Mouse (Mus musculus) hindbrain, embryonic 16.5 days (tissue): ENCODE data around the gene Gsto2. TPM values are rescaled to one million over a fixed set of nuclear protein-coding genes. Genes with fewer than 3 reads are reported as not detected.

Source experiments
- ATAC-seq: fragments of 200-750 bp; cut with Nextera tagmentation; 2 replicates; pipeline ENCODE4 v1.8.0; 2017; ENCODE audit warnings: moderate TSS enrichment, moderate library complexity
- H3K27ac ChIP-seq: fragments of 300-500 bp; sonication (generic); 2 replicates; pipeline ENCODE4 v1.5.1; 2014; ENCODE audit warnings: low read depth, mild to moderate bottlenecking, control low read depth, low read length, moderate library complexity
- H3K27me3 ChIP-seq: fragments of 300-500 bp; sonication (generic); replicated peaks from 2 replicates; pipeline ENCODE4 v1.6.1; 2014; ENCODE audit warnings: low read length; ENCODE audit not compliant: control insufficient read depth, insufficient read depth
- H3K36me3 ChIP-seq: fragments of 300-500 bp; sonication (generic); 2 replicates; pipeline ENCODE4 v1.6.1; 2014; ENCODE audit warnings: mild to moderate bottlenecking, low read length, moderate library complexity, mixed read lengths; ENCODE audit not compliant: control insufficient read depth, insufficient read depth
- H3K4me1 ChIP-seq: fragments of 300-500 bp; sonication (generic); 2 replicates; pipeline ENCODE4 v1.6.1; 2014; ENCODE audit warnings: low read depth, low read length; ENCODE audit not compliant: control insufficient read depth, insufficient read depth
- H3K4me2 ChIP-seq: fragments of 300-500 bp; sonication (generic); 2 replicates; pipeline ENCODE4 v1.6.1; 2014; ENCODE audit warnings: mild to moderate bottlenecking, low read length, control low read depth, moderate library complexity
- H3K4me3 ChIP-seq: fragments of 300-500 bp; sonication (generic); 2 replicates; pipeline ENCODE4 v1.5.1; 2014; ENCODE audit warnings: mild to moderate bottlenecking, low read length, control low read depth, moderate library complexity
- H3K9ac ChIP-seq: fragments of 300-500 bp; sonication (generic); 2 replicates; pipeline ENCODE4 v1.6.1; 2014; ENCODE audit warnings: low read depth, mild to moderate bottlenecking, control low read depth, low read length, moderate library complexity
- H3K9me3 ChIP-seq: fragments of 300-500 bp; sonication (generic); 2 replicates; pipeline ENCODE4 v1.6.1; 2014; ENCODE audit warnings: mild to moderate bottlenecking, low read length, moderate library complexity; ENCODE audit not compliant: control insufficient read depth
- WGBS: fragments of 180-500 bp; shearing (Covaris S2); extraction: QIAGEN DNeasy Blood & Tissue Kit; methylation state at CpG from one replicate; pipeline ENCODE4 v1.1.7; 2014; 5-methylcytosine and 5-hydroxymethylcytosine counted together
- microRNA-seq: library from miRNA; unstranded; fragments of <30 nt; microRNA quantifications from one replicate; pipeline ENCODE4, GENCODE M21; 2017
- polyA plus RNA-seq: library from polyadenylated mRNA; unstranded; fragments of >200 nt; fragmentation: Nextera tagmentation; extraction: Ambion mirVana; gene quantifications from 2 replicates; pipeline ENCODE4 v1.2.1, GENCODE M21; 2015

Gsto2 gene
- polyA plus RNA-seq, 1 experiment from 2014 or later = 1.2 TPM

- no peaks in the 10 kb centered on the region for H3K27me3 ChIP-seq
- WGBS = 70% methylated on average over 7 of the region's 7 CpGs
- H3K4me3 ChIP-seq = no peak overlapping the region
- no peaks in the 10 kb centered on the region for H3K9me3 ChIP-seq
- no peak for ATAC-seq
- H3K4me1 ChIP-seq = no peaks in the 10 kb centered on the region
- no peak overlapping the region for H3K27ac ChIP-seq
- H3K36me3 ChIP-seq = no peaks in the 10 kb centered on the region
- H3K9ac ChIP-seq = no peak overlapping the region
- no peak overlapping the region for H3K4me2 ChIP-seq
These were observed 60.5 kb downstream of the Gsto2 start for GRCm38 (mm10) chr19:47925819-47926218.

GRCm38 (mm10) chr19:47927032-47927431, 61.7 kb downstream of the Gsto2 start:
- Histone ChIP-seq H3K27me3 (no peaks in the 10 kb centered on the region), H3K36me3 (no peaks in the 10 kb centered on the region), H3K4me3 (no peak overlapping the region), H3K4me1 (no peaks in the 10 kb centered on the region), H3K4me2 (no peak overlapping the region), H3K9me3 (no peaks in the 10 kb centered on the region), H3K27ac (no peak overlapping the region), H3K9ac (no peak overlapping the region)
- 92% methylated on average over 2 of the region's 2 CpGs for WGBS
- no peak for ATAC-seq

- Histone ChIP-seq H3K27ac (no peak overlapping the region), H3K36me3 (no peaks in the 10 kb centered on the region), H3K27me3 (no peaks in the 10 kb centered on the region), H3K4me3 (no peak overlapping the region), H3K4me2 (no peak overlapping the region), H3K4me1 (no peaks in the 10 kb centered on the region), H3K9ac (no peak overlapping the region), H3K9me3 (no peaks in the 10 kb centered on the region)
- peak; percentile 6; the same call in 1 of the 2 replicates for ATAC-seq
- 77% methylated on average over 4 of the region's 4 CpGs for WGBS
These were observed 63.7 kb downstream of the Gsto2 start for GRCm38 (mm10) chr19:47929043-47929442.

DNA sequence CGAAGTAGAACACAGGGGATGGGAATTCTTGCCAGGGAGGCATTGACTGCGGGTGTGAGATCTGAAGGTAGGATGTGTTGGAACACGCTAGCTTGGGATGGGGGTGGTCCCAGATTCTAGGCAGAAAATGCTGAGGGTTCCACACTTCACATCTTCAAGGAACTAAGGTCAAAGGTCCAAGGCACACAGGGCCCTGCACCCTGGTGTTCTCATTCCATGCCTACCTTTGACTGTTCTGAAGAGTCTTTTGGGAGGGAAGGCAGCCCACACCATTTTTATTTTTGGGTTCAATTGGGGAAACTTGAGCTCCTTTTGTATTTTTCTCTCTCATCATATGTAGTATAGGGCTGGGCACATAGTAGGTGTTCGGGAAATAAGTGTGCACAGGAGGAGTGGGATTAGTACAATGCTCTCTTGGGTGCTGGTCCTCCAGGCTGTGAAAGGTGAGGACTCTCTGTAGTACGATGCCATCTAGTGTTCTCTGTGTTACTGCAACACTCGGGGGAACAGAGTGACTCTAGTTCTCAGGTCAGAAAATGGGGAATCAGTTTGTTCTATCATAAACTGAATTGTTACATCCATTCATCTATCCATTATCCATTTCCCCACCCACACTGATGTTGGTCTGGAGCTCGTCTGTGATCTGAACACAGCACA, 66.8 kb downstream of the Gsto2 start:
- no peaks in the 10 kb centered on the region for H3K4me1 ChIP-seq
- WGBS = 40% methylated on average over 7 of the region's 7 CpGs
- H3K27me3 ChIP-seq = no peaks in the 10 kb centered on the region
- ATAC-seq = peak; percentile 62
- H3K36me3 ChIP-seq = no peaks in the 10 kb centered on the region
- H3K4me3 ChIP-seq = no peak overlapping the region
- H3K9ac ChIP-seq = no peak overlapping the region
- H3K27ac ChIP-seq = no peak overlapping the region
- no peaks in the 10 kb centered on the region for H3K9me3 ChIP-seq
- H3K4me2 ChIP-seq = no peak overlapping the region

- H3K9me3 ChIP-seq = no peaks in the 10 kb centered on the region
- no peak overlapping the region for H3K4me3 ChIP-seq
- no peak overlapping the region for H3K4me2 ChIP-seq
- no peak for ATAC-seq
- H3K36me3 ChIP-seq = no peaks in the 10 kb centered on the region
- H3K4me1 ChIP-seq = peaks cover 5% of the 10 kb centered on the region; the same call in 1 of the 2 replicates
- no peak overlapping the region for H3K27ac ChIP-seq
- no peaks in the 10 kb centered on the region for H3K27me3 ChIP-seq
- no peak overlapping the region for H3K9ac ChIP-seq
- 91% methylated on average over 8 of the region's 8 CpGs for WGBS
These were observed 68.8 kb downstream of the Gsto2 start for GRCm38 (mm10) chr19:47934146-47934545.

DNA sequence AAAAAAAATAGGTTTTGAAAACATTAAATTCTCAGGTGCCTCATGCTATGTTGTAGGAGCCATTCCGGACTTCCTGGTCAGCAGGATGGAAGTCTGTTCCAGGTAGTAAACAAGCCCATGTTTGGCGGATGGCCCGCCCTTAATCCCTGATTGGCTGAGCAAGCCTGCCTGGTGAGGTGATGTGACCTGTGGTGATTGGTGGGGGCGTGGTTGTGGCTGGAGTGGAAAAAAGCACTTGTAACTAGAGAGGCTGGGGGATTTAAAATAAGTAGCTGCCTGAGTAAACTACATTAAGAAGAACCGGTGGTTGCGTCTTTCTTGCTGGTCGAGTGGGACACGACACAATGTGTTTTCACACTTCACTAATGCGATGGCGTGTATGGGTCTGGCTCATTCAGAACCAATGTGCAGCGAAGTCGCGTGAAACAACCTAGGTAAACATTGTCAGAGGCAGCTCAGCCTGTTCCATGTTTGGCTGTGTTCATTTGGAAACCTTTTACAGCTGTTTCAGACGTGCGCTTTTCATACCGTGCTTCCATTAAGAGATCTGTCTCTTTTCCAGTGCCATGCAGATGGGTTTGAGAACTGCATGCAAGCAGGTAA, 69.4 kb downstream of the Gsto2 start:
- H3K36me3 ChIP-seq = no peaks in the 10 kb centered on the region
- H3K4me3 ChIP-seq = no peak overlapping the region
- peaks cover 5% of the 10 kb centered on the region; the same call in 1 of the 2 replicates for H3K4me1 ChIP-seq
- no peak overlapping the region for H3K27ac ChIP-seq
- no peaks in the 10 kb centered on the region for H3K9me3 ChIP-seq
- 76% methylated on average over 16 of the region's 16 CpGs for WGBS
- no peak overlapping the region for H3K4me2 ChIP-seq
- H3K27me3 ChIP-seq = no peaks in the 10 kb centered on the region
- no peak overlapping the region for H3K9ac ChIP-seq
- ATAC-seq = no peak

DNA sequence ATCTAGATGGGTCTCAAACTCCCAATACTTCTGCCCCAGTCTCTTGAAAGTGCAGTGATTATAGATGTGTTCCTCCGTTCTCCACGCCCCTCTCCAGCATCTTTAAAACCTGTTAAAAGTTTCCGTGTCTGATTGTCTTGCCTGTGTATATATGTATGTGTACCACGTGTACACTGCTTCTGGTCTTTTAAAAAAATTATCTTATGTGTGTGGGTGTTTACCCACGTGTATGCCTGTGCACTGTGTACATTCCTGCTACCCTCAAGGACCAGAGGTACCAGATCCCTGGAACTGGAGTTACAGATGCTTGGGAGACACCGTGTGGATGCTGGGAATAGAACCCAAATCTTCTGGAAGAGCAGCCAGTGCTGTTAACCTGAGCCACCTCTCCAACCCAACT, 70.2 kb downstream of the Gsto2 start:
- 91% methylated on average over 6 of the region's 6 CpGs for WGBS
- peaks cover 5% of the 10 kb centered on the region; the same call in 1 of the 2 replicates for H3K4me1 ChIP-seq
- no peak overlapping the region for H3K9ac ChIP-seq
- no peaks in the 10 kb centered on the region for H3K27me3 ChIP-seq
- no peaks in the 10 kb centered on the region for H3K36me3 ChIP-seq
- no peaks in the 10 kb centered on the region for H3K9me3 ChIP-seq
- ATAC-seq = no peak
- H3K4me3 ChIP-seq = no peak overlapping the region
- H3K27ac ChIP-seq = no peak overlapping the region
- no peak overlapping the region for H3K4me2 ChIP-seq

Small RNAs within 50 kb of the gene (microRNA-seq; reads per million reads assigned to microRNA genes)
- not detected for gene Gm22240

Other genes with a start within 250 kb of the Gsto2 start
- 0.39 and 0.44 TPM in 2 replicates for gene Col17a1, start 173.4 kb upstream of the Gsto2 start, polyA plus RNA-seq
- gene Sfr1, start 133.9 kb upstream of the Gsto2 start, polyA plus RNA-seq = 157 and 163 TPM in 2 replicates
- 136 and 148 TPM in 2 replicates for gene Gsto1, start 10.6 kb upstream of the Gsto2 start, polyA plus RNA-seq
- 2.9 and 3.0 TPM in 2 replicates for gene Cfap43, start 53.8 kb downstream of the Gsto2 start, polyA plus RNA-seq
- 4.4 and 4.9 TPM in 2 replicates for gene Itprip, start 53.8 kb downstream of the Gsto2 start, polyA plus RNA-seq
- gene Cfap58, start 72.1 kb downstream of the Gsto2 start, polyA plus RNA-seq = 0.60 and 0.88 TPM in 2 replicates